Mouse (Mus musculus): Measurements from ENCODE around the gene Ncf2.

- no peak for TF ChIP-seq HCFC1 (IDR thresholded peaks at IDR 0.05; ENCODE audit: borderline replicate concordance, insufficient read depth, low read length)
- no peak for TF ChIP-seq ZNF384 (IDR thresholded peaks at IDR 0.05; ENCODE audit: low read depth, low read length)
- TF ChIP-seq MAFK (IDR thresholded peaks at IDR 0.05; ENCODE audit: insufficient read depth, low read depth, low read length) = no peak
These were observed 17.8 kb downstream of the Ncf2 start for GRCm38 (mm10) chr1:152817794-152818193.

Measured in ES-E14 (cell line).